Mouse (Mus musculus): Measurements from ENCODE around the gene Sh3rf1.

GRCm38 (mm10) chr8:61274602-61275462 lies 51.2 kb downstream of the Sh3rf1 start:
- TF ChIP-seq CTCF (conservative IDR thresholded peaks at IDR 0.05; ENCODE audit: low read length), result no peak
- TF ChIP-seq NANOG (IDR thresholded peaks at IDR 0.05; ENCODE audit: borderline replicate concordance, low read length), result no peak
- no peak for TF ChIP-seq POU5F1 (IDR thresholded peaks at IDR 0.05; ENCODE audit: borderline replicate concordance, low read length)

Data from E14TG2a.4 (cell line).